Mouse (Mus musculus) heart, postnatal 0 days (tissue): ENCODE data around the gene Tlx2.

Experiments
- CTCF ChIP-seq: IDR thresholded peaks from 2 replicates; pipeline ENCODE4 v1.5.1; 2016; ENCODE audit warnings: antibody characterized with exemption, control low read depth, low read depth
- EP300 ChIP-seq: IDR thresholded peaks from 2 replicates; pipeline ENCODE4 v1.6.1; 2016; ENCODE audit warnings: antibody characterized with exemption, low read depth

DNA sequence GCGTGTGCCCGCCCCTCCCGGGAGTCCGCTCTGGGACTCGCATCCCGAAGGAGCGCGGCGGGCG lies at the start of gene Tlx2:
- TF ChIP-seq CTCF (no peak), EP300 (no peak)
